Mouse (Mus musculus) cerebellum, adult 2 months (tissue): ENCODE results near the gene Abat. TPM values are rescaled to one million over a fixed set of nuclear protein-coding genes. Genes with fewer than 3 reads are reported as not detected.

Experiments
- DNase-seq, 2 experiments: peaks; one replicate each; pipeline ENCODE4 v3.0.0; 2021
- H3K27ac ChIP-seq: fragments of 200-500 bp; 2 replicates; pipeline ENCODE4 v1.5.1; 2012; ENCODE audit warnings: low read length, control low read depth, inconsistent platforms; ENCODE audit not compliant: insufficient read depth
- H3K27me3 ChIP-seq: fragments of 200-500 bp; 2 replicates; pipeline ENCODE4 v1.6.1; 2012; ENCODE audit warnings: inconsistent platforms, mild to moderate bottlenecking, low read length, moderate library complexity; ENCODE audit not compliant: control insufficient read depth, insufficient read depth
- H3K4me1 ChIP-seq: fragments of 200-500 bp; 2 replicates; pipeline ENCODE4 v1.6.1; 2011; ENCODE audit warnings: low read length; ENCODE audit not compliant: control insufficient read depth, insufficient read depth
- H3K4me3 ChIP-seq: fragments of 200-500 bp; replicated peaks from 2 replicates; pipeline ENCODE3; 2011; ENCODE audit warnings: mild to moderate bottlenecking, low read depth, low read length, control low read depth; ENCODE audit not compliant: insufficient read depth
- CTCF ChIP-seq: fragments of 200-500 bp; IDR thresholded peaks from 2 replicates; pipeline ENCODE4 v1.5.1; 2011; ENCODE audit warnings: low read depth, mild to moderate bottlenecking, control low read depth, low read length, moderate library complexity, borderline replicate concordance; ENCODE audit not compliant: insufficient read depth
- POLR2A ChIP-seq: fragments of 200-500 bp; IDR thresholded peaks from 2 replicates; pipeline ENCODE4 v1.6.1; 2011; ENCODE audit warnings: low read length, control low read depth, borderline replicate concordance; ENCODE audit not compliant: insufficient read depth
- WGBS: fragments of 180-500 bp; shearing (Covaris S2); methylation state at CpG from one replicate; pipeline ENCODE4 v1.1.7; 2018; 5-methylcytosine and 5-hydroxymethylcytosine counted together
- polyA plus RNA-seq: library from polyadenylated mRNA; depleted of rRNA; stranded (reverse); fragments of >200 nt; gene quantifications from 2 replicates; pipeline ENCODE4 v1.2.3, GENCODE M21; 2012

The Abat gene
- polyA plus RNA-seq, 1 experiment, result 248 TPM

DNA sequence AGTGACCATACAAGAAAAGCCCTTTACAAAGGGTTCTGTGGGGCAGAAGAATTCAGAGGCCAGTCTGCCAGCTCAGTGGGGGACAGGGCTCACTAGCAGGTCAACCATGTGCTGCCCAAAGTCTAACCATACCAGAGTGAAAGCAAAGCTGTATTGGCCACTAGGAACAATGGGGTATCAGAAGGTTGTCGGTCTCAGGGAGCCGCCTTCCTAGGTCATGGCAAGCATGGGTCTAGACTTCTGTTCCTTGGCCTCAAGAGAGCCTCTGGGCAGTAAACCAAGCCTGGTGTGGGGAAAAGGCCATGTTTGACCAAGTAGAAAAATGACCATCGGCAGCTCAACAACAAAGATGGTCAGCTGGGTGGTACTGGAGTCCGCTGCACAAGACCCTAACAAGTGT, 145.5 kb downstream of the Abat start:
- Histone ChIP-seq H3K4me1 (peaks cover 6% of the 10 kb centered on the region), H3K4me3 (no peak overlapping the region), H3K27me3 (no peaks in the 10 kb centered on the region), H3K27ac (no peak overlapping the region)
- no peak for DNase-seq
- TF ChIP-seq POLR2A, result no peak
- no peak for TF ChIP-seq CTCF
- 42% methylated on average over 4 of the region's 4 CpGs for WGBS

- TF ChIP-seq POLR2A, result no peak
- no peak for TF ChIP-seq CTCF
- Histone ChIP-seq H3K4me3 (no peak overlapping the region), H3K27ac (no peak overlapping the region), H3K4me1 (no peaks in the 10 kb centered on the region; the same call in 1 of the 2 replicates), H3K27me3 (no peaks in the 10 kb centered on the region)
- no peak for DNase-seq
- 61% methylated on average over 2 of the region's 2 CpGs for WGBS
Observed at GRCm38 (mm10) chr16:8663022-8663421, 149.8 kb downstream of the Abat start.

GRCm38 (mm10) chr16:8663606-8664539, 150.6 kb downstream of the Abat start:
- no peaks in the 10 kb centered on the region for H3K4me1 ChIP-seq
- H3K27me3 ChIP-seq, result no peaks in the 10 kb centered on the region
- H3K27ac ChIP-seq, result no peak overlapping the region
- no peak overlapping the region for H3K4me3 ChIP-seq
- TF ChIP-seq POLR2A (no peak), CTCF (no peak)
- DNase-seq, result no peak
- WGBS, result 65% methylated on average over 24 of the region's 24 CpGs

DNA sequence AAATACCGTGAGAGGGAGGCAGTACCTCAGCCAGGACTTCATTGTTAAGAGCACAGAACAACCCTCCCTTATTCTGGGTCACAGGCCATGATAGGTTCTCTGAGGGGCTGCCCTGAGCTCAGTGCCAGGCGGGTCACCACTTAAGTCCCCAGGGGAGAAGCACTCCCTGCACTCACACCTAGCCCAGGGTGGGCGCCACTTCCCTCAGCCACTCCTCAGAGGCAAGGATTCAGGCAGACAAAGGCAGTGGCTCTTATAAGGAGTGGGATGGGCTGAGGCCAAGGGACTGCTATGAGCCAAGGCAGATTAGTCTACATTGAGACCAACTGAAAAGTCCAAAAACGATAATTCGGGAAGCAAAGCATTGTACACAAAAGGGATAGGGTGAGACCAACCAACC, 152.1 kb downstream of the Abat start:
- no peaks in the 10 kb centered on the region for H3K27me3 ChIP-seq
- 83% methylated on average over 5 of the region's 5 CpGs for WGBS
- TF ChIP-seq POLR2A (no peak), CTCF (no peak)
- H3K4me1 ChIP-seq, result no peaks in the 10 kb centered on the region
- DNase-seq, result no peak
- no peak overlapping the region for H3K4me3 ChIP-seq
- H3K27ac ChIP-seq, result no peak overlapping the region

DNA sequence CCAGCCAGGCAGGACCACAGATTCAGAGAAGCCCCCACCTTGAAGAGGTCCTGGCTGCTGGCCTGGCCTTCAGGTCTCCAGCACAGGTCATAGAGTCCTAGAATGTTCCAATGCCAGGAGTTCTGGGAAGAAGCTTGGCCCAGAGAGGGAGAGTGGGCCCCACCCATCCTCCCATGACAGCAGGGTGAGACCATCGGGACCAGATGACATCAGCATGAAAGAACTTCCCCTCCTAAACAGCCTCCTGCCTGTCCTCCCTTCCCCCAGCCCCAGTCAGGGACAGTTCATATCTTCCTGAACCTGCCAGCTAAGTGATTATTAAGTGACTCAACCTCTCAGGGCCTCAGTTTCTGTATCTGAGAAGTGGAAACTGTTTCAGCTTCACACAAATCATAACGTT, 153.2 kb downstream of the Abat start:
- no peaks in the 10 kb centered on the region for H3K4me1 ChIP-seq
- H3K27ac ChIP-seq, result no peak overlapping the region
- DNase-seq, result no peak
- H3K27me3 ChIP-seq, result no peaks in the 10 kb centered on the region
- WGBS, result 48% methylated on average over 2 of the region's 2 CpGs
- no peak overlapping the region for H3K4me3 ChIP-seq
- TF ChIP-seq POLR2A (no peak), CTCF (no peak)

GRCm38 (mm10) chr16:8667261-8667660, 154.0 kb downstream of the Abat start:
- Histone ChIP-seq H3K27ac (no peak overlapping the region), H3K4me3 (no peak overlapping the region), H3K27me3 (no peaks in the 10 kb centered on the region), H3K4me1 (no peaks in the 10 kb centered on the region)
- 74% methylated on average over 7 of the region's 7 CpGs for WGBS
- no peak for DNase-seq
- TF ChIP-seq CTCF (no peak), POLR2A (no peak)

GRCm38 (mm10) chr16:8667814-8668213, 154.6 kb downstream of the Abat start:
- TF ChIP-seq POLR2A (no peak), CTCF (no peak)
- no peak for DNase-seq
- Histone ChIP-seq H3K4me3 (no peak overlapping the region), H3K4me1 (no peaks in the 10 kb centered on the region), H3K27ac (no peak overlapping the region), H3K27me3 (no peaks in the 10 kb centered on the region)
- WGBS, result 42% methylated on average over 4 of the region's 4 CpGs

DNA sequence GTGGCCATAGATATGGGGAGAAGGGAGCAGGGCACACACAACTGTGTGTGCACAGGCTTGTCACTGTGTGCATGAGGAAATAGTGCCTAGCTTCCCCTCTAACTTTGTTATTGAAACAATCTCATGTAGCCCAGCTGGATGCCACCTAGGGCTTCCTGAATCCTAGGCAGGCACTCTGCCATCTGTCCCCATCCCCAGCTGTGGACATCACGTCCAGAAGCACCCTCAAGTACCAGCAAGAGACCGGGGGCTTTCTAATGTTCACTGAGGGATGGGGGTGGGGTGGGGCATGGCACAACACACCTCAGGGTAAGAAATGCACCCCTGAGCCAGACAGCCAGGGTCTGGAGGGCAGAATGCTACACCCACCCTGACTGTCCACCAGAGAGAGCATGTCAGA, 155.2 kb downstream of the Abat start:
- Histone ChIP-seq H3K4me1 (no peaks in the 10 kb centered on the region), H3K27me3 (no peaks in the 10 kb centered on the region), H3K27ac (no peak overlapping the region), H3K4me3 (no peak overlapping the region)
- DNase-seq, result no peak
- WGBS, result 28% methylated on average over 2 of the region's 2 CpGs
- TF ChIP-seq POLR2A, result no peak
- TF ChIP-seq CTCF, result no peak
